ENCODE assay signal across 9 mouse cellular contexts in the genomic region with DNA sequence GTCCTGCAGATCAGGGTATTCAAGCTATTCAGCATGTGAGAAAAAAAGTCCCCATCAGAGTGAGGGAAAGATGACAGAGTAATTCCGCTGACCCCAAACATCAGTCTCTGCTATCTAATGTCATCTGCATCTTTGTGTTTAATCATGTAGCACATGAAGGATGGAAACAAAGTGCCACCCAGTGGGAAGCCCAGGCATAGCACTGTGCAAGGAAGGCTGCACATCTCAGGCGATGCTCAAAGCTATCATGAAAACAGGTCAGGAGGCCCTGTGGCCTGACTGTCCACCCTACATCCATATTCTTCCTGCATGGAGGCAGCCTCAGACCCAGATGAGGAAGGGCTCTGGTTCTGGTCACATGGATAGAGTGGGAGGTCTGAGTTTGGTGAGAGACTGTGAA. TPM values are rescaled to one million over a fixed set of nuclear protein-coding genes. Genes with fewer than 3 reads are reported as not detected.
DNase-seq lines count a peak whose midpoint lies in the region; ATAC-seq and TF ChIP-seq lines count a peak whose summit lies in the region.
"Had no signal": no experiment of that assay in that cellular context is flagged by ENCODE, and none has a peak within 500 bp of the region (broad histone marks: within the 10 kb centered on the region; RNA-seq: fewer than 3 reads in every experiment).

No protein-coding gene starts in this region.

- no peak for TF ChIP-seq POLR2A in kidney, adult 2 months (IDR thresholded peaks at IDR 0.05; ENCODE audit: low read depth, low read length)

- H3K27me3 ChIP-seq in forebrain, embryonic 16.5 days (replicated peaks; ENCODE audit: control insufficient read depth, insufficient read depth, low read length): no peaks in the 10 kb centered on the region
- H3K27me3 ChIP-seq in kidney, adult 2 months (replicated peaks; ENCODE audit: control insufficient read depth, insufficient read depth, low read length): no peaks in the 10 kb centered on the region
- H3K27me3 ChIP-seq: embryonic facial prominence, embryonic 15.5 days had no signal

- no peak overlapping the region for H3K27ac ChIP-seq in forebrain, embryonic 16.5 days (ENCODE audit: low read length)
- H3K27ac ChIP-seq in kidney, adult 2 months (ENCODE audit: insufficient read depth, low read depth, low read length): no peak overlapping the region
- H3K27ac ChIP-seq: embryonic facial prominence, embryonic 15.5 days had no signal

- peak; percentile 30 for DNase-seq in ovary, postnatal 36 days (ENCODE audit: low spot score)
- DNase-seq in ovary, adult 18-20 months (ENCODE audit: low spot score): no peak
- peak; percentile 72 for DNase-seq in adrenal gland, postnatal 14 days
- DNase-seq in kidney, adult 2 months: peak; percentile 66
- DNase-seq in left cerebral cortex, postnatal 36 days (ENCODE audit: low spot score in 2 of 2): peak; percentile 60 to 64
- DNase-seq in retina, adult 2 months (ENCODE audit: low read depth, low spot score): peak; percentile 41
- DNase-seq in spleen, postnatal 4 days (ENCODE audit: low spot score in 2 of 2): no peak

- no peak overlapping the region for H3K4me3 ChIP-seq in forebrain, embryonic 16.5 days (replicated peaks; ENCODE audit: low read length)
- H3K4me3 ChIP-seq in kidney, adult 2 months (ENCODE audit: insufficient read depth, low read depth, low read length): no peak overlapping the region
- H3K4me3 ChIP-seq: embryonic facial prominence, embryonic 15.5 days had no signal

- H3K4me1 ChIP-seq in forebrain, embryonic 16.5 days (replicated peaks; ENCODE audit: control insufficient read depth, insufficient read depth, low read length): no peaks in the 10 kb centered on the region
- no peaks in the 10 kb centered on the region for H3K4me1 ChIP-seq in kidney, adult 2 months (ENCODE audit: control insufficient read depth, insufficient read depth, low read length)
- H3K4me1 ChIP-seq: embryonic facial prominence, embryonic 15.5 days had no signal

- no peaks in the 10 kb centered on the region for H3K36me3 ChIP-seq in forebrain, embryonic 16.5 days (ENCODE audit: control insufficient read depth, insufficient read depth)
- H3K36me3 ChIP-seq in kidney, adult 2 months (ENCODE audit: control insufficient read depth, insufficient read depth, low read length): no peaks in the 10 kb centered on the region

- peak; percentile 88 for TF ChIP-seq CTCF in kidney, adult 2 months (conservative IDR thresholded peaks at IDR 0.05; ENCODE audit: insufficient read depth, insufficient read length, low read depth, low read length)

- intact Hi-C loops in left cerebral cortex, postnatal 36 days (cut with DNase I): loop anchor here (1.0 to 5.0 kb wide), 2 partner anchors 103 to 172 kb away; a partner anchor contains a TSS

- no peak overlapping the region for H3K4me2 ChIP-seq in forebrain, embryonic 16.5 days (ENCODE audit: low read length)
- H3K4me2 ChIP-seq: embryonic facial prominence, embryonic 15.5 days had no signal

- no peaks in the 10 kb centered on the region for H3K9me3 ChIP-seq in forebrain, embryonic 16.5 days (ENCODE audit: control insufficient read depth, low read length)
- H3K9me3 ChIP-seq: embryonic facial prominence, embryonic 15.5 days had no signal

- peak; percentile 57; the same call in 1 of the 2 replicates for ATAC-seq in forebrain, embryonic 16.5 days

- WGBS in forebrain, embryonic 16.5 days: 77% methylated on average over 2 of the region's 2 CpGs
- WGBS in kidney, adult 2 months: 60% methylated on average over 2 of the region's 2 CpGs

- no peak overlapping the region for H3K9ac ChIP-seq in forebrain, embryonic 16.5 days (replicated peaks; ENCODE audit: low read depth, low read length)
- H3K9ac ChIP-seq: embryonic facial prominence, embryonic 15.5 days had no signal

RNA-seq across cellular contexts. Expression of a gene that starts 12.7 kb away (rescaled TPM):
- 90.5 and 95.1 TPM in 2 replicates for total RNA-seq in adrenal gland, postnatal 14 days (2021)
- polyA plus RNA-seq in forebrain, embryonic 16.5 days (2015; fragmentation: Nextera tagmentation; extraction: Ambion mirVana): 115 and 130 TPM in 2 replicates
- polyA plus RNA-seq in kidney, adult 2 months (2012; rRNA removed): 29.3 and 32.3 TPM in 2 replicates
- total RNA-seq in left cerebral cortex, postnatal 36 days (2021): 10 to 100 TPM; 77.2 to 94.9 TPM

RNA-seq across cellular contexts. Expression of a gene that starts 12.9 kb away (rescaled TPM):
- total RNA-seq in adrenal gland, postnatal 14 days (2021): 13.1 and 14.6 TPM in 2 replicates
- 21.1 and 23.7 TPM in 2 replicates for polyA plus RNA-seq in forebrain, embryonic 16.5 days (2015; fragmentation: Nextera tagmentation; extraction: Ambion mirVana)
- polyA plus RNA-seq in kidney, adult 2 months (2012; rRNA removed): 2.2 and 3.6 TPM in 2 replicates
- 1 to 10 TPM; 1.5 to 2.2 TPM for total RNA-seq in left cerebral cortex, postnatal 36 days (2021)

RNA-seq across cellular contexts. Expression of a gene that starts 22.2 kb away (rescaled TPM):
- 44.5 and 61.0 TPM in 2 replicates for total RNA-seq in adrenal gland, postnatal 14 days (2021)
- polyA plus RNA-seq in forebrain, embryonic 16.5 days (2015; fragmentation: Nextera tagmentation; extraction: Ambion mirVana): 90.7 and 106 TPM in 2 replicates
- 28.1 and 33.6 TPM in 2 replicates for polyA plus RNA-seq in kidney, adult 2 months (2012; rRNA removed)
- 10 to 100 TPM; 48.3 to 60.6 TPM for total RNA-seq in left cerebral cortex, postnatal 36 days (2021)

RNA-seq across cellular contexts. Expression of a gene that starts 37.5 kb away (rescaled TPM):
- 15.4 and 19.3 TPM in 2 replicates for total RNA-seq in adrenal gland, postnatal 14 days (2021)
- polyA plus RNA-seq in forebrain, embryonic 16.5 days (2015; fragmentation: Nextera tagmentation; extraction: Ambion mirVana): 27.8 and 32.5 TPM in 2 replicates
- polyA plus RNA-seq in kidney, adult 2 months (2012; rRNA removed): 52.5 and 56.0 TPM in 2 replicates
- 10 to 100 TPM; 28.2 to 30.6 TPM for total RNA-seq in left cerebral cortex, postnatal 36 days (2021)

RNA-seq across cellular contexts. Expression of a gene that starts 37.5 kb away (rescaled TPM):
- 1.8 and 5.6 TPM in 2 replicates for total RNA-seq in adrenal gland, postnatal 14 days (2021)
- not detected in 2 replicates for polyA plus RNA-seq in forebrain, embryonic 16.5 days (2015; fragmentation: Nextera tagmentation; extraction: Ambion mirVana)
- 0.27 TPM in 1 of 2 replicates, not detected in the other for polyA plus RNA-seq in kidney, adult 2 months (2012; rRNA removed)
- total RNA-seq in left cerebral cortex, postnatal 36 days (2021): 1 to 10 TPM; 8.5 to 9.9 TPM
- polyA plus RNA-seq: embryonic facial prominence, embryonic 15.5 days had no signal

Comparison
In these comparisons a context has a peak if more than half of its experiments do, and no peak if none do; other contexts are left out.
1. DNase-seq: peak in ovary, postnatal 36 days (single experiment), adrenal gland, postnatal 14 days (single experiment), kidney, adult 2 months (single experiment), left cerebral cortex, postnatal 36 days (2 of 2) and retina, adult 2 months (single experiment); none in ovary, adult 18-20 months (single experiment) and spleen, postnatal 4 days (0 of 2).